In the genomic region with DNA sequence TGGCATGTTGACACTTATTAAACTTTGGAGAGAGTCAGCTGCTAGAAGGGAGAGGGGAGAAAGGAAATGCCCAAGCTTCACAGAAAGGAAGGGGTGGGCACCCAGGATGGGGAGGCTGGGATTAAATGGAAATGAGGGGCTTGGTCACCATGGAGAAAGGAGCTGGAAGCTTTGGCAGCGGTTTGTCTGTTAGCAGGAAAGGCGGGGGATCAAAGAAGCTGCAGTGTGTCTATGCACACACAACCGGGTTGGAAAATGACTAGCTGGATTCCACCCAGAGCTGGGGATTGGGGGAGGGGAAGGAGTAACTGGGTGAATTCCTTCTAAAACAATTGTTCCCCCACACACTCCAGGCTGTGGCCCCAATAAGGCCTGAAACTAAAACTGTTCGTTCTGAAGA, we compare ENCODE assay signal across 12 mouse cellular contexts. TPM values are rescaled to one million over a fixed set of nuclear protein-coding genes. Genes with fewer than 3 reads are reported as not detected.
A peak's percentile ranks its signal among the peaks of the same experiment; 100 is the strongest.
DNase-seq lines count a peak whose midpoint lies in the region; ATAC-seq and TF ChIP-seq lines count a peak whose summit lies in the region.
"Had no signal": no experiment of that assay in that cellular context is flagged by ENCODE, and none has a peak within 500 bp of the region (broad histone marks: within the 10 kb centered on the region; RNA-seq: fewer than 3 reads in every experiment).

No protein-coding gene starts in this region.

- DNase-seq in thymus, postnatal 4 days, result peak; percentile 11
- DNase-seq in thymus, adult 18-20 months, result no peak
- DNase-seq in forebrain, postnatal 0 days, result peak; percentile 78
- peak; percentile 84 for DNase-seq in midbrain, embryonic 10.5 days (ENCODE audit: low spot score)
- DNase-seq in adrenal gland, adult (ENCODE audit: inconsistent age in 2 of 2, low spot score in 1 of 2), result no peak
- no peak for DNase-seq in MN1 (ENCODE audit: low spot score)
- DNase-seq in ovary, postnatal 10 days (ENCODE audit: low spot score), result no peak

- H3K27me3 ChIP-seq in forebrain, postnatal 0 days (ENCODE audit: insufficient read depth, low read length), result no peaks in the 10 kb centered on the region
- peaks cover 15% of the 10 kb centered on the region for H3K27me3 ChIP-seq in midbrain, embryonic 10.5 days (ENCODE audit: low read depth, poor library complexity, severe bottlenecking)
- H3K27me3 ChIP-seq: embryonic facial prominence, embryonic 12.5 days had no signal

- peak; percentile 64 for ATAC-seq in forebrain, postnatal 0 days
- ATAC-seq in monocyte, adult 5-6 weeks (replicated peaks; ENCODE audit: insufficient number of reproducible peaks, low FRiP score, low TSS enrichment, poor library complexity, severe bottlenecking), result no peak
- ATAC-seq: intestine, postnatal 0 days had no signal

- H3K4me3 ChIP-seq in forebrain, postnatal 0 days (ENCODE audit: low read depth, low read length), result no peak overlapping the region
- H3K4me3 ChIP-seq in midbrain, embryonic 10.5 days, result peak overlapping the region; percentile 14
- H3K4me3 ChIP-seq: embryonic facial prominence, embryonic 12.5 days; limb, embryonic 13.5 days; megakaryocyte, embryonic 14.5 days had no signal

- 3% methylated on average over 4 of the region's 4 CpGs for WGBS in forebrain, postnatal 0 days
- 4% methylated on average over 4 of the region's 4 CpGs for WGBS in midbrain, embryonic 10.5 days

- H3K4me1 ChIP-seq in forebrain, postnatal 0 days (ENCODE audit: insufficient read depth), result peaks cover 23% of the 10 kb centered on the region
- H3K4me1 ChIP-seq in midbrain, embryonic 10.5 days, result peaks cover 73% of the 10 kb centered on the region

- TF ChIP-seq CTCF in forebrain, postnatal 0 days (IDR thresholded peaks at IDR 0.05; ENCODE audit: low read depth), result no peak

- no peak overlapping the region for H3K9ac ChIP-seq in forebrain, postnatal 0 days
- H3K9ac ChIP-seq: embryonic facial prominence, embryonic 12.5 days; limb, embryonic 13.5 days had no signal

- H3K36me3 ChIP-seq in forebrain, postnatal 0 days (ENCODE audit: insufficient read depth), result no peaks in the 10 kb centered on the region
- no peaks in the 10 kb centered on the region for H3K36me3 ChIP-seq in midbrain, embryonic 10.5 days
- H3K36me3 ChIP-seq: embryonic facial prominence, embryonic 12.5 days; limb, embryonic 13.5 days had no signal

- no peaks in the 10 kb centered on the region for H3K9me3 ChIP-seq in forebrain, postnatal 0 days (ENCODE audit: low read length)
- no peaks in the 10 kb centered on the region for H3K9me3 ChIP-seq in midbrain, embryonic 10.5 days (replicated peaks)
- H3K9me3 ChIP-seq: embryonic facial prominence, embryonic 12.5 days; limb, embryonic 13.5 days; megakaryocyte, embryonic 14.5 days had no signal

- no peak overlapping the region for H3K4me2 ChIP-seq in forebrain, postnatal 0 days (ENCODE audit: low read depth)
- H3K4me2 ChIP-seq: embryonic facial prominence, embryonic 12.5 days; limb, embryonic 13.5 days had no signal

- H3K27ac ChIP-seq in forebrain, postnatal 0 days (ENCODE audit: low read depth, low read length), result peak overlapping the region; percentile 73
- peak overlapping the region; percentile 86 for H3K27ac ChIP-seq in midbrain, embryonic 10.5 days (replicated peaks)
- H3K27ac ChIP-seq: embryonic facial prominence, embryonic 12.5 days; limb, embryonic 13.5 days had no signal

RNA-seq across cellular contexts. Expression of gene Tmem218, which starts 29.1 kb away (rescaled TPM):
- total RNA-seq in forebrain, postnatal 0 days (2014; rRNA removed), result 4.8 and 8.4 TPM in 2 replicates
- polyA plus RNA-seq in forebrain, postnatal 0 days (2015; fragmentation: Nextera tagmentation; extraction: Ambion mirVana), result 10.3 and 12.8 TPM in 2 replicates
- 16.7 and 19.2 TPM in 2 replicates for polyA plus RNA-seq in midbrain, embryonic 10.5 days (2016; fragmentation: Nextera tagmentation; extraction: Ambion mirVana)
- total RNA-seq in monocyte, adult 5-6 weeks (2017), result 0.86 to 4.0 TPM (median 2.0 TPM) in 3 replicates

RNA-seq across cellular contexts. Expression of gene Pknox2, which starts 31.7 kb away (rescaled TPM):
- total RNA-seq in forebrain, postnatal 0 days (2014; rRNA removed), result 20.9 and 26.1 TPM in 2 replicates
- 26.3 and 27.9 TPM in 2 replicates for polyA plus RNA-seq in forebrain, postnatal 0 days (2015; fragmentation: Nextera tagmentation; extraction: Ambion mirVana)
- 41.5 and 45.0 TPM in 2 replicates for polyA plus RNA-seq in midbrain, embryonic 10.5 days (2016; fragmentation: Nextera tagmentation; extraction: Ambion mirVana)
- total RNA-seq in monocyte, adult 5-6 weeks (2017), result not detected in 3 replicates

Comparison
In these comparisons a context has a peak if more than half of its experiments do, and no peak if none do; other contexts are left out.
1. DNase-seq: peak in thymus, postnatal 4 days (single experiment), forebrain, postnatal 0 days (single experiment) and midbrain, embryonic 10.5 days (single experiment); none in thymus, adult 18-20 months (0 of 2), adrenal gland, adult (0 of 2), MN1 (single experiment) and ovary, postnatal 10 days (single experiment).
2. RNA of gene Pknox2, which starts 31.7 kb away (total RNA-seq): 20.9 to 26.1 TPM in forebrain, postnatal 0 days; not detected in monocyte, adult 5-6 weeks; every median in the first group is over 10 times any median in the second.